Mouse (Mus musculus) granulocyte monocyte progenitor cell, adult 5-6 weeks (primary cell): ENCODE results near the gene Ulk4. TPM values are rescaled to one million over a fixed set of nuclear protein-coding genes. Genes with fewer than 3 reads are reported as not detected.

Experiments
- ATAC-seq: replicated peaks from 2 replicates; pipeline ENCODE4 v1.8.0; 2016; ENCODE audit warnings: mild to moderate bottlenecking, moderate TSS enrichment, inconsistent platforms; ENCODE audit not compliant: poor library complexity, severe bottlenecking
- total RNA-seq, 2 experiments: library from RNA; stranded (forward) in 1 of 2; stranded (reverse) in 1 of 2; fragments of 200-712, 200-1000 nt in 1 of 2; fragments of >200 nt in 1 of 2; fragmentation: Nextera tagmentation in 1 of 2; gene quantifications; 2 replicates each; pipeline ENCODE4 v1.2.3; 2014 to 2017

Ulk4 gene
- total RNA-seq, 2 experiments from 2014 or later, result 2.6 TPM; not detected in 1

- ATAC-seq, result peak; percentile 79
Measured at GRCm38 (mm10) chr9:121265307-121265706, 11.7 kb downstream of the Ulk4 start.

GRCm38 (mm10) chr9:121257106-121257505 is 19.9 kb downstream of the Ulk4 start:
- no peak for ATAC-seq

- no peak for ATAC-seq
Measured at GRCm38 (mm10) chr9:121254761-121255160, 22.2 kb downstream of the Ulk4 start.

GRCm38 (mm10) chr9:121253983-121254382 is 23.0 kb downstream of the Ulk4 start:
- ATAC-seq, result no peak

GRCm38 (mm10) chr9:121250854-121251253 is 26.1 kb downstream of the Ulk4 start:
- no peak for ATAC-seq

- peak; percentile 90 for ATAC-seq
Measured at GRCm38 (mm10) chr9:121249805-121250204, 27.2 kb downstream of the Ulk4 start.

- peak; percentile 59 for ATAC-seq
Measured at GRCm38 (mm10) chr9:121247956-121248775, 28.8 kb downstream of the Ulk4 start.

- no peak for ATAC-seq
Measured at GRCm38 (mm10) chr9:121247047-121247446, 29.9 kb downstream of the Ulk4 start.

- ATAC-seq, result no peak
Measured at GRCm38 (mm10) chr9:121242331-121242730, 34.7 kb downstream of the Ulk4 start.

- ATAC-seq, result peak; percentile 90
Measured at GRCm38 (mm10) chr9:121241806-121242205, 35.2 kb downstream of the Ulk4 start.

GRCm38 (mm10) chr9:121241366-121241765 is 35.6 kb downstream of the Ulk4 start:
- ATAC-seq, result 0 out of 2 replicates have a peak, but pooled peaks have one; percentile 34

GRCm38 (mm10) chr9:121240242-121240641 is 36.8 kb downstream of the Ulk4 start:
- peak; percentile 73 for ATAC-seq

- no peak for ATAC-seq
Measured at GRCm38 (mm10) chr9:121239571-121239970, 37.4 kb downstream of the Ulk4 start.

- ATAC-seq, result no peak
Measured at GRCm38 (mm10) chr9:121218636-121219035, 58.4 kb downstream of the Ulk4 start.

- ATAC-seq, result peak; percentile 52
Measured at GRCm38 (mm10) chr9:121218230-121218629, 58.8 kb downstream of the Ulk4 start.

GRCm38 (mm10) chr9:121217742-121218141 is 59.3 kb downstream of the Ulk4 start:
- no peak for ATAC-seq

- no peak for ATAC-seq
Measured at GRCm38 (mm10) chr9:121216536-121217320, 60.3 kb downstream of the Ulk4 start.

GRCm38 (mm10) chr9:121215349-121216000 is 61.5 kb downstream of the Ulk4 start:
- peak; percentile 89 for ATAC-seq

- ATAC-seq, result no peak
Measured at GRCm38 (mm10) chr9:121212322-121212721, 64.7 kb downstream of the Ulk4 start.

- ATAC-seq, result no peak
Measured at GRCm38 (mm10) chr9:121205046-121205445, 72.0 kb downstream of the Ulk4 start.
